Mouse (Mus musculus): ENCODE data around the gene Meis1. TPM values are rescaled to one million over a fixed set of nuclear protein-coding genes. Genes with fewer than 3 reads are reported as not detected.

The Meis1 gene
- total and polyA plus RNA-seq, 3 experiments = 0.19 to 3.6 (median 0.81) TPM

DNA sequence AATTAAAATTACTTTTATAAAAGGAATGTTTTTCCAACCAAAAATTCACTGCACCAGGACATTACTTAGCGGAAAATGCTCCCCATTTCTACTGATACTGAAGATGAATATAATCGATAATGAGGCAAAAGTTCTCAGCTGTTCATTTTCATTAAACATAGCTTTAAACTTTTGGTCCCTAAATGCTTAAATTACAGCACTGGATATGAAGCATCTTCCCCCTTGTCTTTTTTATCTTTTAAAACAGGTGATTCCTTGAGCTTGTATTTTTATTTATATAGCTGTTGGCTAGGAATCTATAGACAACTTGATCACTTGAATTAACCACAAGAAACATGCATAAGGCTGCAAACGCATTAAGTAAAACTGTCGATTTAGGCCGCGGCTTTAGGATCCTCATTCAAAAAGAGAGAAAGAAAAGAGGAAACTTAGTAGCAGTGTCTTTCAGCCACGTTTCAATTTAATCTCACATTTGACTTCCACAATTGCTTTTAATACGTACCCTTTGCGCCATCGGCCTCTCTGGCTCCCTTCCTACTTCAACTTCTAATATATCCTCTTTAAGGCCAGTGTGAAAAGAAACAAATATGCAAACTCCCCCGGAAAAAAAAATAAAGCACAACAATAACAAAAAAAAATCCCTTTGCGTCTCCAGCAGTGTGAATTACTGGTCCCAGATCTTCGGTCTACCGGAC is 919 bp downstream of the Meis1 start:
- dilution Hi-C loops (cut with MboI; ENCODE audit: extremely low pct_ligation_motif_present, extremely low pct_unique_long_range_greater_than_20kb, low sequenced_read_pairs) (no loop called here), in situ Hi-C loops (cut with MboI; ENCODE audit: low pct_ligation_motif_present, low pct_unique_long_range_greater_than_20kb, low sequenced_read_pairs) (no loop called here)
- Histone ChIP-seq H3K27ac (ENCODE audit: insufficient read depth, low read depth) (no peak overlapping the region), H3K27me3 (replicated peaks) (no peaks in the 10 kb centered on the region), H3K4me2 (ENCODE audit: insufficient read depth, low read depth, poor library complexity, severe bottlenecking) (no peak overlapping the region), H3K4me3 (replicated peaks in 1 of 3; ENCODE audit: low read depth in 2 of 3, low read length in 2 of 3, poor library complexity in 1 of 3) (no peak overlapping the region), H3K9ac (ENCODE audit: insufficient read depth, low read depth) (no peak overlapping the region), H3K36me3 (replicated peaks in 1 of 2; ENCODE audit: control insufficient read depth in 1 of 2, insufficient read depth in 1 of 2, low read length in 1 of 2) (peaks cover 0 to 2% of the 10 kb centered on the region in 2 experiments), H3K79me2 (replicated peaks; ENCODE audit: control insufficient read depth, extremely low read depth, insufficient read depth, poor library complexity, severe bottlenecking) (no peaks in the 10 kb centered on the region), H3K4me1 (ENCODE audit: control insufficient read depth in 1 of 2, insufficient read depth in 2 of 2) (no peaks in the 10 kb centered on the region), H3K9me3 (replicated peaks; ENCODE audit: low read length) (peaks cover 8% of the 10 kb centered on the region)
- DNase-seq (ENCODE audit: extremely low read depth) = no peak
- TF ChIP-seq USF2 (conservative IDR thresholded peaks at IDR 0.05; ENCODE audit: low read depth, low read length) (no peak), BHLHE40 (IDR thresholded peaks at IDR 0.05; ENCODE audit: low read depth, low read length) (no peak), USF1 (IDR thresholded peaks at IDR 0.05; ENCODE audit: low read depth, low read length) (no peak), JUN (IDR thresholded peaks at IDR 0.05; ENCODE audit: insufficient read depth, low read depth, low read length) (no peak), CHD2 (IDR thresholded peaks at IDR 0.05; ENCODE audit: low read length) (no peak), MEF2A (IDR thresholded peaks at IDR 0.05; ENCODE audit: borderline replicate concordance, low read depth, low read length) (no peak), POLR2A (IDR thresholded peaks at IDR 0.05; ENCODE audit: low read depth, low read length) (no peak), ZC3H11A (IDR thresholded peaks at IDR 0.05; ENCODE audit: low read depth, low read length) (no peak), ZNF384 (IDR thresholded peaks at IDR 0.05; ENCODE audit: low read depth, low read length) (no peak), MAX (IDR thresholded peaks at IDR 0.05; ENCODE audit: low read length) (no peak), E2F4 (IDR thresholded peaks at IDR 0.05; ENCODE audit: insufficient replicate concordance, low read depth, low read length) (no peak), MAZ (IDR thresholded peaks at IDR 0.05; ENCODE audit: low read depth, low read length) (no peak), SIN3A (IDR thresholded peaks at IDR 0.05; ENCODE audit: low read length) (no peak), EP300 (IDR thresholded peaks at IDR 0.05; ENCODE audit: low read length) (no peak), ZMIZ1 (IDR thresholded peaks at IDR 0.05; ENCODE audit: low read depth, low read length) (no peak), NELFE (IDR thresholded peaks at IDR 0.05; ENCODE audit: low read depth, low read length) (no peak), HCFC1 (IDR thresholded peaks at IDR 0.05; ENCODE audit: low read depth, low read length) (no peak)

GRCm38 (mm10) chr11:19017262-19017661 is 1.5 kb downstream of the Meis1 start:
- Histone ChIP-seq H3K4me2 (ENCODE audit: insufficient read depth, low read depth, poor library complexity, severe bottlenecking) (no peak overlapping the region), H3K9ac (ENCODE audit: insufficient read depth, low read depth) (no peak overlapping the region), H3K4me3 (replicated peaks in 1 of 3; ENCODE audit: low read depth in 2 of 3, low read length in 2 of 3, poor library complexity in 1 of 3) (no peak overlapping the region), H3K27me3 (replicated peaks) (no peaks in the 10 kb centered on the region), H3K36me3 (replicated peaks in 1 of 2; ENCODE audit: control insufficient read depth in 1 of 2, insufficient read depth in 1 of 2, low read length in 1 of 2) (peaks cover 0 to 2% of the 10 kb centered on the region in 2 experiments), H3K79me2 (replicated peaks; ENCODE audit: control insufficient read depth, extremely low read depth, insufficient read depth, poor library complexity, severe bottlenecking) (no peaks in the 10 kb centered on the region), H3K9me3 (replicated peaks; ENCODE audit: low read length) (peaks cover 8% of the 10 kb centered on the region), H3K27ac (ENCODE audit: insufficient read depth, low read depth) (no peak overlapping the region), H3K4me1 (ENCODE audit: control insufficient read depth in 1 of 2, insufficient read depth in 2 of 2) (no peaks in the 10 kb centered on the region)
- no peak for DNase-seq (ENCODE audit: extremely low read depth)
- no peak for TF ChIP-seq IRF4 (IDR thresholded peaks at IDR 0.05; ENCODE audit: low read depth, low read length)
- no peak for TF ChIP-seq CTCF (conservative IDR thresholded peaks at IDR 0.05 in 1 of 2, IDR thresholded peaks at IDR 0.05 in 1 of 2; ENCODE audit: low read depth in 2 of 2, low read length in 2 of 2)
- TF ChIP-seq CHD1 (IDR thresholded peaks at IDR 0.05; ENCODE audit: low read depth, low read length) = no peak
- no peak for TF ChIP-seq ZC3H11A (IDR thresholded peaks at IDR 0.05; ENCODE audit: low read depth, low read length)
- TF ChIP-seq MAX (IDR thresholded peaks at IDR 0.05; ENCODE audit: low read length) = no peak
- TF ChIP-seq JUND (conservative IDR thresholded peaks at IDR 0.05; ENCODE audit: low read depth, low read length) = no peak
- TF ChIP-seq UBTF (IDR thresholded peaks at IDR 0.05; ENCODE audit: low read depth, low read length) = no peak
- TF ChIP-seq ZKSCAN1 (IDR thresholded peaks at IDR 0.05; ENCODE audit: borderline replicate concordance, low read depth, low read length) = no peak
- no peak for TF ChIP-seq BHLHE40 (IDR thresholded peaks at IDR 0.05; ENCODE audit: low read depth, low read length)
- TF ChIP-seq EP300 (IDR thresholded peaks at IDR 0.05; ENCODE audit: low read length) = no peak
- no peak for TF ChIP-seq TCF12 (IDR thresholded peaks at IDR 0.05; ENCODE audit: low read depth, low read length)
- TF ChIP-seq ZNF384 (IDR thresholded peaks at IDR 0.05; ENCODE audit: low read depth, low read length) = no peak
- TF ChIP-seq ELF1 (IDR thresholded peaks at IDR 0.05; ENCODE audit: low read depth, low read length) = no peak
- TF ChIP-seq USF1 (IDR thresholded peaks at IDR 0.05; ENCODE audit: low read depth, low read length) = no peak
- no peak for TF ChIP-seq RAD21 (IDR thresholded peaks at IDR 0.05; ENCODE audit: low read depth, low read length)
- in situ Hi-C loops (cut with MboI; ENCODE audit: low pct_ligation_motif_present, low pct_unique_long_range_greater_than_20kb, low sequenced_read_pairs) (no loop called here), dilution Hi-C loops (cut with MboI; ENCODE audit: extremely low pct_ligation_motif_present, extremely low pct_unique_long_range_greater_than_20kb, low sequenced_read_pairs) (no loop called here)
